Mouse (Mus musculus): ENCODE measurements around the gene Gm9857. TPM values are rescaled to one million over a fixed set of nuclear protein-coding genes. Genes with fewer than 3 reads are reported as not detected.

Gm9857 gene
- polyA plus RNA-seq, 1 experiment: not detected

DNA sequence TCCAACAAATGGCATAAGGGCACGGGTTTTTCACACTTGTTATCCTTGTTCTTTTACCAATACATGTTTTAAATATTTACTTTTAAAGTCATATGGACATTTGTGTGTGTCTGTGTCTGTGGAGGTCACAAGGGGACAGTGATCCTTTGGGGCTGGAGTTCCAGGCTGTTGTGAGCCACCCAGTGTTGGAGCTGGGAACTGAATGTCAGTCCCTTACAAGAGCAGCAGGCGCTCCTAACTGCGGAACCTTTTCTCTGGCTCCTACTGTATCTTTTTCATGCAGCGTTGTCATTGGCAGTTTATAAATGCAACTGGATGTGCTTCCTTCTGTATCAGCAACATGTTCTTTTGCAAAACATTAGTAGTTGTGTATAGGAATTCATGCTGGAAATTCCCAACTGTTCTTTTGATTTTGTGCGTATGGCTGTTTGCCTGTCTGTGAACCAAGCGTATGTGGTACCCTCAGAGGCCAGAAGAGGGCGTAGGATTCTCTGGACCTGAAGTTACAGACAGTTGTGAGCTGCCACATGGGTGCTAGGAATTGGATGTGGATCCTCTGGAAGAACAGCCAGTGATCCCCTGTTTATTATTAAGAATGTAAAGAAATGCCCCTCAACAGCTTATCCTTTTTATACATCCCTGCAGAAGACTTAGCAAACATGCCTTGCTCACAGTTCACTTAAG lies 24.3 kb upstream of the Gm9857 start:
- TF ChIP-seq CTCF (IDR thresholded peaks at IDR 0.05; ENCODE audit: low read depth, low read length) (no peak), POLR2A (IDR thresholded peaks at IDR 0.05; ENCODE audit: borderline replicate concordance, low read depth, low read length) (no peak)
- Histone ChIP-seq H3K4me1 (ENCODE audit: control insufficient read depth, insufficient read depth, low read length) (peaks cover 3% of the 10 kb centered on the region; the same call in 1 of the 2 replicates), H3K27ac (ENCODE audit: insufficient read depth, low read depth, low read length) (no peak overlapping the region), H3K4me3 (ENCODE audit: insufficient read depth, low read length) (no peak overlapping the region)

DNA sequence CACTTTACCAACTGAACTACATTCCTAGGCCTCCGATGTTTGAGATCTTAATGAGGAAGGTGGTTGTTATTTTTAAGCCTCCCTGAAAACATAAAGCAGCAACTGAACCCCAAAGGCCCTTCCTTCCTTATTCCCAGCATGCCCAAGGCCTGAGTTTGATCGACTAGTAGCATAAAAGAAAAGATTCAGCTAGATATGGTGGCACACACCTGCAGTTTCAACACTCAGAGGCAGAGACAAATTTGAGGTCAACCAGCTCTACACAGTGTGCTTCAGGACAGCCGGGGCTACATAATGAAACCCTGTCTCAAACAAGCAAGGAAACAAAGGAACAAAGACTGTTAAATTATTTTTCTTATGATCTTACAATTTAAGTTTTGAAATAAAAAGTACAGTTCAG lies 23.5 kb upstream of the Gm9857 start:
- no peak overlapping the region for H3K4me3 ChIP-seq (ENCODE audit: insufficient read depth, low read length)
- no peak overlapping the region for H3K27ac ChIP-seq (ENCODE audit: insufficient read depth, low read depth, low read length)
- TF ChIP-seq CTCF (IDR thresholded peaks at IDR 0.05; ENCODE audit: low read depth, low read length): no peak
- no peak for TF ChIP-seq POLR2A (IDR thresholded peaks at IDR 0.05; ENCODE audit: borderline replicate concordance, low read depth, low read length)
- peaks cover 6% of the 10 kb centered on the region; the same call in 1 of the 2 replicates for H3K4me1 ChIP-seq (ENCODE audit: control insufficient read depth, insufficient read depth, low read length)

DNA sequence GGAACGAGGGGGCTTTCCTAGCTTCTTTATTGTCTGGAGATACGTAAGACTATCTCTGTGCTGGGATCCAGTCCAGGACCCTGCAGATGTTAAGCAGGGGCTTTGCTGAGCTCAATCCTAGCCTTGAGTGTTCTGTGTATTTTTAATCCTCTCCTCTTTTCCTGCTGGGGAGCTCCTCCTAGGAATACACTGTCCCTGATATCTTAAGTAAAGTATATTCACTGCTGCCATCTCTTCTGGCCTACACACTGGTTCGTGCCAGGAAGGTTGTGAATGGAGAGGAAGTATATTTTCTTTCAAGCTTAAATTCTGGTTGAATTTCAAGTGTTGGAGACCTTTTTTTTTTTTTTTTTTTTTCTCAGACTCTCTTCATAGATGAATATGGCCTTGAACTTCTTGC lies 23.0 kb upstream of the Gm9857 start:
- Histone ChIP-seq H3K4me3 (ENCODE audit: insufficient read depth, low read length) (no peak overlapping the region), H3K4me1 (ENCODE audit: control insufficient read depth, insufficient read depth, low read length) (peaks cover 11% of the 10 kb centered on the region), H3K27ac (ENCODE audit: insufficient read depth, low read depth, low read length) (no peak overlapping the region)
- TF ChIP-seq POLR2A (IDR thresholded peaks at IDR 0.05; ENCODE audit: borderline replicate concordance, low read depth, low read length): no peak
- TF ChIP-seq CTCF (IDR thresholded peaks at IDR 0.05; ENCODE audit: low read depth, low read length): no peak

DNA sequence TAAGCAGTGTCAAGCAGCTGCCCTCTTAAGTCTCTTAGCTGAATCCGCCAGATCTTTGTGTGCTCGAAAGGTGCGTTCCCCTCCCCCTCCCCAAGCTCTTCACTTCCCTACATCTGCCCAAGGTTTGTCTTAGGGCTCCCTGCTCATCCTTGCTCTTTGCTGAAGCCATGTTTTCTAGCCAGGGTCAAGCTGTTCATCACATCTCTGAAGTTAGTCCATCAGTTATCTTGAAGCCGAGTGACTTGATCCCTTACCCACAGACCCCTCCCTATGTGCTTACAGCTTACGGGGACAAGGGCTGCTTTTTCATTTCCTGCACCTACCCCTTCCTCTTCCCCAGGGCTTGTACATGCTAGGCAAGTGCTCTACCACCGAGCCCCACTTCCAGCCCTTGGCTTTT lies 21.4 kb upstream of the Gm9857 start:
- Histone ChIP-seq H3K27ac (ENCODE audit: insufficient read depth, low read depth, low read length) (no peak overlapping the region), H3K4me3 (ENCODE audit: insufficient read depth, low read length) (no peak overlapping the region), H3K4me1 (ENCODE audit: control insufficient read depth, insufficient read depth, low read length) (peaks cover 17% of the 10 kb centered on the region)
- TF ChIP-seq POLR2A (IDR thresholded peaks at IDR 0.05; ENCODE audit: borderline replicate concordance, low read depth, low read length): no peak

DNA sequence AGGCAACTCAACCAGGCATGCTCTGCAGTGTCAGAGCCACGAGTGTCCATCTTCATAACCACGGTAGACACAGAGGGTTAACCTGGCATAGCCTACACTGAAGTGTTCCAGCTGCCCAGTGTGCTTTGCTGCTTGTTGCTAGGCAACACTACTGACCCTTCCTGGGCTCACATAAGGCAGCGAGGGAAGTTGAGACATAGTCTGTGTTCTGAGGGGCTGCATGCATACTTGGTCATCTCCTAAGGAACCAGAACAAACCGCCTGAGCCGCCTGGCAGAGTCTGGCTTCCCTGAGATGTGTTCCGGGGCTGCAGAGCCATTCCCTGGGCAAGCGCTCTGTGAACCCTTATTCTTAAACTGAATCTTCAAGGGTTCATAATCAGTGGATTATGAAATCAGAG lies 21.0 kb upstream of the Gm9857 start:
- TF ChIP-seq CTCF (IDR thresholded peaks at IDR 0.05; ENCODE audit: low read depth, low read length) (no peak), POLR2A (IDR thresholded peaks at IDR 0.05; ENCODE audit: borderline replicate concordance, low read depth, low read length) (no peak)
- H3K4me3 ChIP-seq (ENCODE audit: insufficient read depth, low read length): no peak overlapping the region

DNA sequence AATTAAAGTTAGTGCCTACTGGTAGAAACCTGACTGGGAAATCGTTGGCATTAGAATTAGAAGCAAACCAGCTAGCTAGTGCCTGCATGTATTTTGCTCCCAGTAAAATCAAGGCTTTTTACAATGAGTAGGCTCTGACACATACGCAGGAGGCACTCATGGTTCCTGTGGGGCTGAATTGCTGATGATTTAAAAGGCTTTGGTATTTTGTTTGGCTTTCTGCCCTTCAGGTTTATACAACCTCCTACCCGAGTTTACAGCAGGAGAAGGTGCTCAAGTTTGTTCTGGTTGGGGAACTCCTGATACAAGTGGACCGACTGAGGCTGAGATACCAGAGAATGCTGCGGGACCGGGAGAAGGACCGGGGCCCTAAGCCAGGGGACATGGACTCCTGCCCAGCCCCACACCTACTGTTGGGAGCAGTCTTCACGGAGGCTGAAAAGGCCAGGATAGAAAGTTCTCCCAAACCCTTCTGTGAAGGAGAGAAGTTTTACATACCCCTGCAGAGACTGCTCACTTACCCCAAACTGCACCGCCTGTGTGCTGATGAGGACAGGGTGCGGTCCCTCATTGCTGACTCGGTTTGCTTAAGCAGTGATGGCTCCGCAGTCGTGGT lies 19.5 kb upstream of the Gm9857 start:
- TF ChIP-seq POLR2A (IDR thresholded peaks at IDR 0.05; ENCODE audit: borderline replicate concordance, low read depth, low read length): no peak
- no peak for TF ChIP-seq CTCF (IDR thresholded peaks at IDR 0.05; ENCODE audit: low read depth, low read length)

More for the DNA sequence above, 21.0 kb upstream of the Gm9857 start:
- Histone ChIP-seq H3K27ac (ENCODE audit: insufficient read depth, low read depth, low read length) (no peak overlapping the region), H3K4me1 (ENCODE audit: control insufficient read depth, insufficient read depth, low read length) (peaks cover 17% of the 10 kb centered on the region)

DNA sequence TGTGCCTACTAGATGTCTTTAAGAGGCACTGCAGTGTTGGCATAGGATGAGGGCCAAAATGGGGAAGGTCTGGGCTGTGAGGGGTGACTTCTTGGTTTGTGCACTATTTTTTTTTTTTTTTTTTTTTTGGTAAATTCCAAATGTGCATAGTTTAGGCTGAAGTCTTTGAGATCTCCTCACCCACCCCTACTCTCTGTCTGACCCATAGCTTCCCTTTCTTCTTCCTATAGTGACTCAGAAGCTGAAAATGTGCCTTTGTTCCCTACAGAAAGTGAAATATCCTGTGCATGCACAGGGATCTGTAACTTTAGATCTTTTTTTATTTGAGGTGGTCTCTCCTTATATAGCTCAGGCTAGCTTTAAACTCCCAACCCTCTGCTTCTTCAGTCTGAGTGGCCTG lies 17.7 kb upstream of the Gm9857 start:
- Histone ChIP-seq H3K4me3 (ENCODE audit: insufficient read depth, low read length) (no peak overlapping the region), H3K4me1 (ENCODE audit: control insufficient read depth, insufficient read depth, low read length) (peaks cover 14% of the 10 kb centered on the region), H3K27ac (ENCODE audit: insufficient read depth, low read depth, low read length) (peak overlapping the region; percentile 54)
- TF ChIP-seq POLR2A (IDR thresholded peaks at IDR 0.05; ENCODE audit: borderline replicate concordance, low read depth, low read length): no peak
- no peak for TF ChIP-seq CTCF (IDR thresholded peaks at IDR 0.05; ENCODE audit: low read depth, low read length)

More for the DNA sequence above, 19.5 kb upstream of the Gm9857 start:
- Histone ChIP-seq H3K4me1 (ENCODE audit: control insufficient read depth, insufficient read depth, low read length) (peaks cover 14% of the 10 kb centered on the region), H3K27ac (ENCODE audit: insufficient read depth, low read depth, low read length) (no peak overlapping the region), H3K4me3 (ENCODE audit: insufficient read depth, low read length) (no peak overlapping the region)

DNA sequence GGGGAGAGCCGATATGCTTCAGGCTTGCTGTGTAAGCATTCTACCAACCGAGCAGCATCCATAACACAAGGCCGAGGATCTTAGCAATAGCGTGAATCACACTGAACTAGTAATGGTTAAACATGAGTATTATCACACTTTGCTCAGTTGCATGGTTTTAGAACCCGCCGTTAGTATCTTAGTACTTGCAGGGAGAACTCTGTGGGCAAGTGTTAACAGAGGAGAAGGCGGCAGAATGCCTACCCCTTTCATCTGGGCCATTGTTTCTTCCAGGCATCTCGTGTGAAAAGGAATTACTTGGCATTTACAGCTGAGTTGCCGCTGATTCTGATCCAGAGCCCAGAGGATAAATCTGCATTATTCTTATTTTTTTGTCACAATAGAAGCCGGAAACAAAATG lies 751 bp upstream of the Gm9857 start:
- no peak overlapping the region for H3K4me3 ChIP-seq (ENCODE audit: insufficient read depth, low read length)
- TF ChIP-seq POLR2A (IDR thresholded peaks at IDR 0.05; ENCODE audit: borderline replicate concordance, low read depth, low read length) (no peak), CTCF (IDR thresholded peaks at IDR 0.05; ENCODE audit: low read depth, low read length) (no peak)
- H3K27ac ChIP-seq (ENCODE audit: insufficient read depth, low read depth, low read length): no peak overlapping the region

DNA sequence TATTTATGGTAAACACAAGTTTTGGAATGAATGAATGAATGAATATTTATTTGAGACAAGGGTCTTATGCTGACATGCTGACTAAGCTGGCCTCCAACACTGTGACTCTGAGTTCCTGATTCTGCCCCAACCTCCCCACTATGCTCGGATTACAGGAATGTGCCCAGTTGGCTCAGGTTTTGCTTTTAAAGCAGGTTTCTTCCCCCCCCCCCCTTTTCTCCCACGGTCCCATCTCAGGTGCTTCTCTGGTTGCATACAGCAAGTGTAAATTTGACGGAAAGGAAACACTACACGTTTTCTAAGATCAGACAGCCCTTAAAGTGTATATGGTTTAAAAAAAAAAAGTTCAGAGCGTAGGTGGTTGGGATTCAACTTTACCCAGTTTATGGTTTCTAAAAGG lies 672 bp downstream of the Gm9857 start, which contains the start of gene Henmt1:
Gene Henmt1 (plus strand): TSS at position 301 of the 400 bp plus-strand sequence.
- Histone ChIP-seq H3K4me1 (ENCODE audit: control insufficient read depth, insufficient read depth, low read length) (no peaks in the 10 kb centered on the region), H3K4me3 (ENCODE audit: insufficient read depth, low read length) (no peak within 1 kb of the TSS), H3K27ac (ENCODE audit: insufficient read depth, low read depth, low read length) (no peak within 1 kb of the TSS)
- TF ChIP-seq CTCF (IDR thresholded peaks at IDR 0.05; ENCODE audit: low read depth, low read length): no peak
- TF ChIP-seq POLR2A (IDR thresholded peaks at IDR 0.05; ENCODE audit: borderline replicate concordance, low read depth, low read length): no peak

More for the DNA sequence above, 751 bp upstream of the Gm9857 start:
- H3K4me1 ChIP-seq (ENCODE audit: control insufficient read depth, insufficient read depth, low read length): no peaks in the 10 kb centered on the region

DNA sequence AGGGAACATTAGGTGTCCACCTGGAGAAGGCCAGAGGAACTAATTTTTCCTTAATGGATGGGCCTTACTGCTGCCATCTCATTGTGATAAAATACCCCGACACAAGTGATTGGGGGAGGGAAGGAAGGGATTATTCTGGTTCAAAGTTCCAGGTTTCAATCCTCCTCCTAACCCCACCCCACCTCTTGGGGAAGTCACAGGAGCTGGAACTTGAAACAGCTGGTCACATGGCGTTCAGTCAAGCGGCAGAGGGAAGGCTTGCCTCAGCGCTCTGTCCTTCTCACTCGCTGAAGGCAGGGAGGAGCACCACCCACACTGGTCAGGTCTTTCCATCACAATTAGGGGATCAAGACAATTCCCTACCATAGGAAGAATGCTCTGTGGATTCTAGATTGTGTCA lies 1.6 kb downstream of the Gm9857 start:
- TF ChIP-seq CTCF (IDR thresholded peaks at IDR 0.05; ENCODE audit: low read depth, low read length) (no peak), POLR2A (IDR thresholded peaks at IDR 0.05; ENCODE audit: borderline replicate concordance, low read depth, low read length) (no peak)
- Histone ChIP-seq H3K4me1 (ENCODE audit: control insufficient read depth, insufficient read depth, low read length) (peaks cover 3% of the 10 kb centered on the region), H3K4me3 (ENCODE audit: insufficient read depth, low read length) (no peak overlapping the region), H3K27ac (ENCODE audit: insufficient read depth, low read depth, low read length) (no peak overlapping the region)

Data from bone marrow macrophage, adult 2 months (primary cell).